Mouse (Mus musculus) effector memory CD4-positive, alpha-beta T cell, adult 7 months (primary cell): ENCODE measurements around the gene Ugt2b37. TPM values are rescaled to one million over a fixed set of nuclear protein-coding genes. Genes with fewer than 3 reads are reported as not detected.

ENCODE experiments used
- polyA plus RNA-seq: library from polyadenylated mRNA; unstranded; fragments of 100-300 nt; shearing (Covaris generic); gene quantifications from one replicate; pipeline ENCODE4 v1.2.1, GENCODE M21; 2017

The Ugt2b37 gene
- not detected for polyA plus RNA-seq

DNA sequence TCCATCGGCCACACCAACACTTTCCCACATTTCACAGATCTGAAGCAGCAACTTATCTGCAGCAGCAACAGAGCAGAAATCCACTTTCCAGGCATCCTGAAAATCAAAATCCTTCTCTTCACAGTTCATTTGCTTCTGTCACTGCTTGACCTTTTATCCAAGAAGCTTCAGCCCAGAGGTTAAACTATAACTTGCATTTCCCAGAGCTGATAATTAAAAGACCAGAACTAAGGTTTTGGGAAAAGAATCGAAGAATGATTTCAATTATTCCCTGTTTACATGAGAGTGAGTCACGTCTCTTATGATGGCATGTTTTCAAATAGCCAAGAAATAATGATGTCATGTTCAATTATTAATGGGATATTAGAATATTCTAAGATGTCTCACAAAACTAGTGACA is at the start of gene Ugt2b37:
Gene Ugt2b37, minus strand, starts transcription at position 129 of the 400 bp plus-strand sequence.

Other genes with a start within 250 kb of the Ugt2b37 start
- gene Ugt2b36, start 162.2 kb downstream of the Ugt2b37 start, polyA plus RNA-seq = not detected
- not detected for gene Ugt2b5, start 114.5 kb downstream of the Ugt2b37 start, polyA plus RNA-seq
- gene Ugt2a3, start 82.4 kb upstream of the Ugt2b37 start, polyA plus RNA-seq = not detected
- gene Ugt2b38, start 169.4 kb upstream of the Ugt2b37 start, polyA plus RNA-seq = 0.24 TPM
- gene Ugt2a2, start 227.5 kb upstream of the Ugt2b37 start, polyA plus RNA-seq = not detected
- gene Gm43638, start 232.0 kb upstream of the Ugt2b37 start, polyA plus RNA-seq = not detected
- gene Ugt2a1, start 236.1 kb upstream of the Ugt2b37 start, polyA plus RNA-seq = not detected